Mouse (Mus musculus) CH12.LX (cell line): ENCODE measurements around the gene Efr3b.

Experiments used
- CTCF ChIP-seq, 2 experiments: IDR thresholded peaks in 1 of 2; conservative IDR thresholded peaks in 1 of 2; 2 replicates each; pipeline ENCODE4 v1.5.1; 2011 to 2012; ENCODE audit warnings: low read depth in 2 of 2, low read length in 2 of 2, improper control_type of control experiment in 1 of 2, inconsistent platforms in 1 of 2, mild to moderate bottlenecking in 1 of 2, moderate library complexity in 1 of 2
- E2F4 ChIP-seq: IDR thresholded peaks from 2 replicates; pipeline ENCODE4 v1.6.1; 2011; ENCODE audit warnings: low read depth, low read length, improper control_type of control experiment; ENCODE audit not compliant: insufficient replicate concordance
- EP300 ChIP-seq: IDR thresholded peaks from 2 replicates; pipeline ENCODE4 v1.6.1; 2011; ENCODE audit warnings: low read length, improper control_type of control experiment
- ETS1 ChIP-seq: conservative IDR thresholded peaks from 2 replicates; pipeline ENCODE4 v1.6.1; 2012; ENCODE audit warnings: low read depth, mild to moderate bottlenecking, inconsistent platforms, low read length, improper control_type of control experiment, moderate library complexity
- KAT2A ChIP-seq: IDR thresholded peaks from 2 replicates; pipeline ENCODE4 v1.6.1; 2012; ENCODE audit warnings: low read length, improper control_type of control experiment, inconsistent platforms; ENCODE audit not compliant: insufficient replicate concordance
- MAFK ChIP-seq: IDR thresholded peaks from 2 replicates; pipeline ENCODE4 v1.6.1; 2011; ENCODE audit warnings: low read length, improper control_type of control experiment; ENCODE audit not compliant: insufficient replicate concordance
- MEF2A ChIP-seq: IDR thresholded peaks from 2 replicates; pipeline ENCODE4 v1.6.1; 2014; ENCODE audit warnings: low read depth, mild to moderate bottlenecking, inconsistent platforms, low read length, improper control_type of control experiment, borderline replicate concordance
- NELFE ChIP-seq: IDR thresholded peaks from 2 replicates; pipeline ENCODE4 v1.6.1; 2011; ENCODE audit warnings: low read depth, low read length, improper control_type of control experiment
- POLR2A ChIP-seq: IDR thresholded peaks from 2 replicates; pipeline ENCODE4 v1.6.1; 2011; ENCODE audit warnings: low read depth, mild to moderate bottlenecking, improper control_type of control experiment, low read length
- RAD21 ChIP-seq: IDR thresholded peaks from 2 replicates; pipeline ENCODE4 v1.6.1; 2011; ENCODE audit warnings: low read depth, mild to moderate bottlenecking, low read length, improper control_type of control experiment, moderate library complexity
- SIN3A ChIP-seq: IDR thresholded peaks from 2 replicates; pipeline ENCODE4 v1.6.1; 2012; ENCODE audit warnings: low read length, improper control_type of control experiment, inconsistent platforms
- ZMIZ1 ChIP-seq: IDR thresholded peaks from 2 replicates; pipeline ENCODE4 v1.6.1; 2012; ENCODE audit warnings: low read depth, mild to moderate bottlenecking, inconsistent platforms, low read length, improper control_type of control experiment

GRCm38 (mm10) chr12:3944454-3945073, 94.2 kb downstream of the Efr3b start:
- TF ChIP-seq KAT2A (no peak), CTCF (conservative IDR thresholded peaks at IDR 0.05 in 1 of 2, IDR thresholded peaks at IDR 0.05 in 1 of 2; ENCODE audit: low read depth in 2 of 2, low read length in 2 of 2) (no peak), NELFE (no peak), MEF2A (no peak), EP300 (no peak), RAD21 (no peak), SIN3A (no peak), POLR2A (no peak), MAFK (no peak), E2F4 (no peak), ETS1 (no peak), ZMIZ1 (no peak)
